Mouse (Mus musculus): ENCODE measurements at regions not wholly inside any gene's neighbourhood (a gene's known extent, or its start where the extent isn't known, plus 50 kb on each side); places are given as distances from the start of the nearest gene placed in this dataset.

DNA sequence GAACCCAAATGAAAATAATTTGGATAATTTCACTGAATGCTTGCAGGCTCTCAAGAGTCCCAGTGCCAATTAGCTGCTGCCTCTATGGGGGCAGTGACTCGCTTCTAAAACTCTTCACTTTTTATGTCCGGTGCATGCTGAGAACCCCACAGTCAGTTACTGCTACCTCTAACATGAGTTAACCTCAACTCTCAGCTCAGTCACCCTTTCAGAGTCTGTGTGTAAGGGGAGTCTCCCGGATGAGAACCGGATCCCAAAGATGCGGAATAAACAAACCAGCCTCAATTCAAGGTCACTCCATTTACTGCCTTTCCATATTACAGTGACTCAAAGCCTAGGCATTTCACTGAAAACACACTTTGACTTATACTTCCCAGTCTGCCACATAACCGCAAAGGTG is 357.9 kb downstream of the Phf3 start:
- Histone ChIP-seq H3K27ac (ENCODE audit: control insufficient read depth, low read depth, low read length) (no peak overlapping the region), H3K4me1 (ENCODE audit: control insufficient read depth in 1 of 2, insufficient read depth in 2 of 2, low read length in 2 of 2) (no peaks in the 10 kb centered on the region), H3K79me2 (ENCODE audit: control insufficient read depth, insufficient read depth, low read length, poor library complexity) (no peaks in the 10 kb centered on the region), H3K36me3 (ENCODE audit: control insufficient read depth in 1 of 2, insufficient read depth in 2 of 2, low read length in 2 of 2) (no peaks in the 10 kb centered on the region), H3K9ac (ENCODE audit: control insufficient read depth, low read depth, low read length, poor library complexity, severe bottlenecking) (no peak overlapping the region), H3K4me3 (ENCODE audit: control insufficient read depth in 1 of 2, insufficient read depth in 1 of 2, low read depth in 2 of 2, low read length in 2 of 2) (no peak overlapping the region), H3K9me3 (replicated peaks; ENCODE audit: insufficient read depth, low read length) (no peaks in the 10 kb centered on the region), H3K27me3 (ENCODE audit: control insufficient read depth in 1 of 2, insufficient read depth in 2 of 2, low read length in 2 of 2) (no peaks in the 10 kb centered on the region)
- no peak for DNase-seq (ENCODE audit: low read depth, low spot score)
- no peak for TF ChIP-seq ZNF384 (IDR thresholded peaks at IDR 0.05; ENCODE audit: low read depth, low read length)
- TF ChIP-seq HCFC1 (IDR thresholded peaks at IDR 0.05; ENCODE audit: low read depth, low read length), result no peak
- TF ChIP-seq UBTF (IDR thresholded peaks at IDR 0.05; ENCODE audit: borderline replicate concordance, insufficient read depth, low read depth, low read length), result no peak
- no peak for TF ChIP-seq GABPA (IDR thresholded peaks at IDR 0.05; ENCODE audit: low read depth, low read length)
- TF ChIP-seq SIN3A (IDR thresholded peaks at IDR 0.05; ENCODE audit: low read length), result no peak
- no peak for TF ChIP-seq POLR2A (IDR thresholded peaks at IDR 0.05; ENCODE audit: control insufficient read depth in 1 of 2, insufficient read depth in 1 of 2, low read depth in 1 of 2, low read length in 2 of 2, poor library complexity in 1 of 2)
- no peak for TF ChIP-seq MEF2A (IDR thresholded peaks at IDR 0.05; ENCODE audit: extremely low read depth, insufficient replicate concordance, low read depth, low read length, poor library complexity, severe bottlenecking)
- TF ChIP-seq MYC (IDR thresholded peaks at IDR 0.05; ENCODE audit: low read depth, low read length), result no peak
- TF ChIP-seq RCOR1 (IDR thresholded peaks at IDR 0.05; ENCODE audit: low read depth, low read length), result no peak
- TF ChIP-seq CTCF (IDR thresholded peaks at IDR 0.05 in 2 of 3, conservative IDR thresholded peaks at IDR 0.05 in 1 of 3; ENCODE audit: control insufficient read depth in 1 of 3, insufficient read depth in 1 of 3, low read depth in 2 of 3, low read length in 3 of 3, poor library complexity in 1 of 3, severe bottlenecking in 1 of 3), result no peak
- no peak for TF ChIP-seq ZMIZ1 (IDR thresholded peaks at IDR 0.05; ENCODE audit: low read depth, low read length)
- no peak for TF ChIP-seq EP300 (IDR thresholded peaks at IDR 0.05; ENCODE audit: low read depth in 1 of 2, low read length in 2 of 2)
- no peak for TF ChIP-seq TCF12 (IDR thresholded peaks at IDR 0.05; ENCODE audit: low read depth, low read length)
- no peak for TF ChIP-seq ETS1 (IDR thresholded peaks at IDR 0.05; ENCODE audit: low read depth, low read length)
- no peak for TF ChIP-seq CHD1 (IDR thresholded peaks at IDR 0.05; ENCODE audit: low read depth, low read length)
- TF ChIP-seq MXI1 (IDR thresholded peaks at IDR 0.05; ENCODE audit: low read depth, low read length), result no peak
- TF ChIP-seq TAL1 (IDR thresholded peaks at IDR 0.05; ENCODE audit: low read length), result no peak
- no peak for TF ChIP-seq USF1 (IDR thresholded peaks at IDR 0.05; ENCODE audit: low read depth, low read length)

- Histone ChIP-seq H3K4me3 (ENCODE audit: control insufficient read depth in 1 of 2, insufficient read depth in 1 of 2, low read depth in 2 of 2, low read length in 2 of 2) (no peak overlapping the region), H3K9me3 (replicated peaks; ENCODE audit: insufficient read depth, low read length) (no peaks in the 10 kb centered on the region), H3K27me3 (ENCODE audit: control insufficient read depth in 1 of 2, insufficient read depth in 2 of 2, low read length in 2 of 2) (no peaks in the 10 kb centered on the region), H3K9ac (ENCODE audit: control insufficient read depth, low read depth, low read length, poor library complexity, severe bottlenecking) (no peak overlapping the region), H3K36me3 (ENCODE audit: control insufficient read depth in 1 of 2, insufficient read depth in 2 of 2, low read length in 2 of 2) (no peaks in the 10 kb centered on the region), H3K4me1 (ENCODE audit: control insufficient read depth in 1 of 2, insufficient read depth in 2 of 2, low read length in 2 of 2) (no peaks in the 10 kb centered on the region), H3K27ac (ENCODE audit: control insufficient read depth, low read depth, low read length) (no peak overlapping the region), H3K79me2 (ENCODE audit: control insufficient read depth, insufficient read depth, low read length, poor library complexity) (no peaks in the 10 kb centered on the region)
- DNase-seq (ENCODE audit: low read depth, low spot score), result no peak
- TF ChIP-seq GATA1 (IDR thresholded peaks at IDR 0.05; ENCODE audit: low read depth, low read length) (no peak), GABPA (IDR thresholded peaks at IDR 0.05; ENCODE audit: low read depth, low read length) (no peak), NRF1 (IDR thresholded peaks at IDR 0.05; ENCODE audit: insufficient read depth, low read depth, low read length, poor library complexity, severe bottlenecking) (no peak), JUND (IDR thresholded peaks at IDR 0.05; ENCODE audit: low read depth, low read length) (no peak), MAFK (IDR thresholded peaks at IDR 0.05; ENCODE audit: borderline replicate concordance, low read depth, low read length) (no peak), ELF1 (IDR thresholded peaks at IDR 0.05; ENCODE audit: low read depth, low read length) (no peak), ZMIZ1 (IDR thresholded peaks at IDR 0.05; ENCODE audit: low read depth, low read length) (no peak), MAZ (IDR thresholded peaks at IDR 0.05; ENCODE audit: low read depth, low read length) (no peak)
Observed at GRCm38 (mm10) chr1:30503224-30503623, 370.5 kb downstream of the Phf3 start.
